Mouse (Mus musculus): ENCODE results near the gene Lgals3bp.
A peak's percentile ranks its signal among the peaks of the same experiment; 100 is the strongest.

Gene Lgals3bp

GRCm38 (mm10) chr11:118360907-118361341 is 41.0 kb downstream of the Lgals3bp start:
- no peak for DNase-seq

GRCm38 (mm10) chr11:118360491-118360890 is 41.4 kb downstream of the Lgals3bp start:
- no peak for DNase-seq

DNA sequence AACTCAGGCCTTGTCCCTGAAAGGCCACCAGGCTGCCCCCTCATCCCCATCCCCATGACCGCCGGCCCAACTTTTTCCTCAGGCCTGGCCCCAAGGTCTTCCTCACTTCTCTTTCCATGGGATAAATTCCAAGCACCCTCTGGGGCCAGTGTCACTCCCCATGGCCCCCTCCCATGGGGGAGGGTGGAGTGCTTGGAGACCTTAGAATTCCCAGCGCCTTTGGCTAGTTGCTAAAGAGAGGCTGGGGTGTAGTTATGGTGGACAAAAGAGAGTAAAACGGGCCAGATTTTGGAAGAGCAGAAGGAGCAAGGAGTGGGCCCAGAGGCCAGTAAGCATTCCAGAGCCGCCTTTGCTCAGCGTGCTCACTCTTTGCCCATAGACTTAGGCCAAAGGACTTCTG is 46.3 kb downstream of the Lgals3bp start, which contains the start of gene Timp2:
Gene Timp2 (minus strand): TSS at position 101 of the 400 bp plus-strand sequence.
- peak; percentile 32 for DNase-seq

GRCm38 (mm10) chr11:118355205-118355604 is 46.7 kb downstream of the Lgals3bp start:
- DNase-seq: peak; percentile 78

DNA sequence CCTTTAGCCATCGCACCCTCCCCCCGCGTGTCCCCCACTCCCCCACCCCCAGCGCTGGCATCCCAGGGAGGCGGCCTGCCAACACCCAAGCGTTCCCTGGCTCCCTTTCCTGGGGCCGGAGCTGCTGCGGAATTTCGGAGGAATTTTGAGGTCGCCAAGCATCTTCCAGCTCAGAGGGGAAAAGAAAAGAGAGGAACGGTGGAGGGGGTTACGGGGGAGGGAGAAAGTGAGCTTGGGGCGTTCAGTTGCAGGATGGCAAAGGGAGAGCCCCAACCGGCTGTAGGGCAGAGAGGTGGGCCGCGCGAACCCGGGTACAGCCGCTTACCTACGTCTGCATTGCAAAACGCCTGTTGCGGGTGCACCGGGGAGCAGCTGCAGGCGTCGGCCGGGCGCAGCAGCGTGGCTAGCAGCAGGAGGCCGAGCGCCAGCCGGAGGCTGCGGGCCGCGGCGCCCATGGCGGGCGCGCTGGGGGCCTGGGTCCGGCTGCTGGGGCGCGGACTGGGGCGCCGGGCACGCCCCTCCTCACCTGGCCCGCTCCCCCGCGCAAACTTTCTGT is 47.2 kb downstream of the Lgals3bp start:
- DNase-seq: no peak

DNA sequence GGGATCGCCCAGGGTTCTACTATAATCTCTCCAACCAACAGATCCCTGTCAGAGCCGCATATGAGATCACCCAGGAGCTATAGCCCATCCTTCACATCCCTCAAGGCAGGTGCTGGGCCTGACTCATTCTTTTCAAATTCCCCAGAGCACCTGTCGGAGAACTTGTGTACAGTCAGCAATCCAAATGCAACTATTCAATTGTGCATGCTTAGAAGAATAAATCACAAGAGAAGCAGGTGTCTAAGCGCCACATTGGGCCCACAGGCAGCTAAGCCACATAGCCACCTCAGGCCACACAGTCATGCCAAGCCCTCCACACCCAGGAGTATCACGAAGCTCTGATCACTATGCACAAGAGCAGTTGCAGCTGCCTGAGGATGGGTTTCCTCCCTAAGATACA is 52.4 kb downstream of the Lgals3bp start:
- DNase-seq: no peak

GRCm38 (mm10) chr11:118348877-118349276 is 53.0 kb downstream of the Lgals3bp start:
- no peak for DNase-seq

- no peak for DNase-seq
Measured at GRCm38 (mm10) chr11:118348419-118348818, 53.5 kb downstream of the Lgals3bp start.

GRCm38 (mm10) chr11:118347911-118348310 is 54.0 kb downstream of the Lgals3bp start:
- DNase-seq: no peak

DNA sequence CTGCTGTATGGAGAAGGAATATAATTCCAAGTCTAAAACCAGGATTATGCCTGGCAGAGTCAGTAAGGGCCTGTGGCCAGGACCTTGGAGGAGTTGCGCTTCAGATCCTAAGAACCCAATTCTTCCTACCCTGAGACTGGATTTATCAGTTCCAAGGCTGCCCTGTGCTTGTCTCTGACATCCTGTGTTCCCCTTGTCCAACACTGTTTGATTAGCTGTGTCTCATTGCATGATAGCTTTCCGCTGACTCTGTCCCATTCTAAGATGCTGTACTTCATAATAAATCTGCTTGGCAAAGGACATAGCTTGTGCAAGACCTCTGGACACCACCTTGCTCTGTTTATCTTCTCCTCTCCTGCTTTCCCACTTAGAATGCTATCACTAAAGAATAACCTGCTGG is 54.5 kb downstream of the Lgals3bp start:
- no peak for DNase-seq

GRCm38 (mm10) chr11:118346395-118347096 is 55.3 kb downstream of the Lgals3bp start:
- DNase-seq: no peak

GRCm38 (mm10) chr11:118345693-118346092 is 56.2 kb downstream of the Lgals3bp start:
- no peak for DNase-seq

GRCm38 (mm10) chr11:118343629-118344028 is 58.3 kb downstream of the Lgals3bp start:
- no peak for DNase-seq
